Mouse (Mus musculus): ENCODE results near the gene Flg. TPM values are rescaled to one million over a fixed set of nuclear protein-coding genes. Genes with fewer than 3 reads are reported as not detected.

Gene Flg
- total RNA-seq (2023) = not detected in 2 replicates

GRCm38 (mm10) chr3:93273223-93273622 is at the start of gene Flg:
TSS of gene Flg (plus strand) at chr3:93273523.

GRCm38 (mm10) chr3:93319449-93319848 is 46.1 kb downstream of the Flg start, which contains the start of gene Hrnr:
TSS of gene Hrnr (plus strand) at chr3:93319749.

Other genes with a start within 250 kb of the Flg start
- gene Gm4858, start 204.7 kb upstream of the Flg start, total RNA-seq (2023) = not detected in 2 replicates
- not detected in 2 replicates for gene Crnn, start 128.7 kb upstream of the Flg start, total RNA-seq (2023)
- gene Flg2, start 76.2 kb upstream of the Flg start, total RNA-seq (2023) = not detected in 2 replicates
- gene Hrnr, start 46.2 kb downstream of the Flg start, total RNA-seq (2023) = not detected in 2 replicates
- not detected in 2 replicates for gene Rptn, start 120.2 kb downstream of the Flg start, total RNA-seq (2023)
- 1.00 and 1.5 TPM in 2 replicates for gene Tchh, start 168.8 kb downstream of the Flg start, total RNA-seq (2023)
- gene Tchhl1, start 195.2 kb downstream of the Flg start, total RNA-seq (2023) = not detected in 2 replicates
- 2,944 and 4,056 TPM in 2 replicates for gene S100a11, start 247.0 kb downstream of the Flg start, total RNA-seq (2023)

Measured in neutrophil, adult 65 days (primary cell).